Mouse (Mus musculus): ENCODE data around the gene Prrc2a. TPM values are rescaled to one million over a fixed set of nuclear protein-coding genes. Genes with fewer than 3 reads are reported as not detected.

The Prrc2a gene
- polyA plus RNA-seq, 1 experiment from 2014 or later, result 130 TPM

- Histone ChIP-seq H3K9me3 (no peaks in the 10 kb centered on the region), H3K4me1 (peaks cover 29% of the 10 kb centered on the region), H3K36me3 (peaks cover 81% of the 10 kb centered on the region), H3K4me2 (no peak overlapping the region), H3K27me3 (replicated peaks) (no peaks in the 10 kb centered on the region), H3K4me3 (no peak overlapping the region), H3K9ac (no peak overlapping the region), H3K27ac (replicated peaks) (no peak overlapping the region)
- 82% methylated on average over 7 of the region's 7 CpGs for WGBS
- ATAC-seq (ENCODE audit: extremely low read depth, insufficient number of reproducible peaks, low FRiP score, low TSS enrichment), result no peak
These were observed 5.1 kb downstream of the Prrc2a start for GRCm38 (mm10) chr17:35159638-35160037.

- no peak overlapping the region for H3K4me3 ChIP-seq
- H3K4me1 ChIP-seq, result peaks cover 29% of the 10 kb centered on the region
- ATAC-seq (ENCODE audit: extremely low read depth, insufficient number of reproducible peaks, low FRiP score, low TSS enrichment), result no peak
- no peak overlapping the region for H3K27ac ChIP-seq (replicated peaks)
- H3K27me3 ChIP-seq (replicated peaks), result no peaks in the 10 kb centered on the region
- H3K9me3 ChIP-seq, result no peaks in the 10 kb centered on the region
- 92% methylated on average over 16 of the region's 16 CpGs for WGBS
- no peak overlapping the region for H3K4me2 ChIP-seq
- no peak overlapping the region for H3K9ac ChIP-seq
- peaks cover 87% of the 10 kb centered on the region for H3K36me3 ChIP-seq
These were observed 5.7 kb downstream of the Prrc2a start for GRCm38 (mm10) chr17:35158850-35159593.

- WGBS, result 91% methylated on average over 8 of the region's 8 CpGs
- no peak overlapping the region for H3K27ac ChIP-seq (replicated peaks)
- ATAC-seq (ENCODE audit: extremely low read depth, insufficient number of reproducible peaks, low FRiP score, low TSS enrichment), result no peak
- no peak overlapping the region for H3K4me3 ChIP-seq
- 0 out of 2 replicates have a peak overlapping the region, but pooled peaks have one; percentile 14 for H3K9ac ChIP-seq
- no peaks in the 10 kb centered on the region for H3K27me3 ChIP-seq (replicated peaks)
- peaks cover 21% of the 10 kb centered on the region for H3K4me1 ChIP-seq
- H3K36me3 ChIP-seq, result peaks cover 100% of the 10 kb centered on the region
- no peak overlapping the region for H3K4me2 ChIP-seq
- H3K9me3 ChIP-seq, result no peaks in the 10 kb centered on the region
These were observed 7.0 kb downstream of the Prrc2a start for GRCm38 (mm10) chr17:35157661-35158175.

GRCm38 (mm10) chr17:35157254-35157653, 7.4 kb downstream of the Prrc2a start:
- WGBS, result 81% methylated on average over 8 of the region's 8 CpGs
- H3K4me2 ChIP-seq, result no peak overlapping the region
- no peak for ATAC-seq (ENCODE audit: extremely low read depth, insufficient number of reproducible peaks, low FRiP score, low TSS enrichment)
- H3K4me3 ChIP-seq, result no peak overlapping the region
- H3K27ac ChIP-seq (replicated peaks), result no peak overlapping the region
- H3K27me3 ChIP-seq (replicated peaks), result no peaks in the 10 kb centered on the region
- peaks cover 16% of the 10 kb centered on the region for H3K4me1 ChIP-seq
- H3K9ac ChIP-seq, result no peak overlapping the region
- peaks cover 100% of the 10 kb centered on the region for H3K36me3 ChIP-seq
- H3K9me3 ChIP-seq, result no peaks in the 10 kb centered on the region

GRCm38 (mm10) chr17:35156461-35157200, 8.1 kb downstream of the Prrc2a start:
- Histone ChIP-seq H3K4me1 (peaks cover 10% of the 10 kb centered on the region), H3K4me3 (no peak overlapping the region), H3K9ac (no peak overlapping the region), H3K27me3 (replicated peaks) (no peaks in the 10 kb centered on the region), H3K27ac (replicated peaks) (no peak overlapping the region), H3K4me2 (no peak overlapping the region), H3K9me3 (no peaks in the 10 kb centered on the region), H3K36me3 (peaks cover 100% of the 10 kb centered on the region)
- ATAC-seq (ENCODE audit: extremely low read depth, insufficient number of reproducible peaks, low FRiP score, low TSS enrichment), result no peak
- 85% methylated on average over 33 of the region's 33 CpGs for WGBS

GRCm38 (mm10) chr17:35155451-35155850, 9.2 kb downstream of the Prrc2a start:
- no peak overlapping the region for H3K4me2 ChIP-seq
- no peaks in the 10 kb centered on the region for H3K4me1 ChIP-seq
- WGBS, result 86% methylated on average over 12 of the region's 12 CpGs
- H3K27me3 ChIP-seq (replicated peaks), result no peaks in the 10 kb centered on the region
- H3K9me3 ChIP-seq, result no peaks in the 10 kb centered on the region
- peaks cover 99% of the 10 kb centered on the region for H3K36me3 ChIP-seq
- H3K9ac ChIP-seq, result no peak overlapping the region
- H3K4me3 ChIP-seq, result no peak overlapping the region
- no peak overlapping the region for H3K27ac ChIP-seq (replicated peaks)
- no peak for ATAC-seq (ENCODE audit: extremely low read depth, insufficient number of reproducible peaks, low FRiP score, low TSS enrichment)

GRCm38 (mm10) chr17:35154616-35155015, 10.1 kb downstream of the Prrc2a start:
- no peaks in the 10 kb centered on the region for H3K4me1 ChIP-seq
- no peak overlapping the region for H3K4me2 ChIP-seq
- ATAC-seq (ENCODE audit: extremely low read depth, insufficient number of reproducible peaks, low FRiP score, low TSS enrichment), result no peak
- no peak overlapping the region for H3K4me3 ChIP-seq
- no peak overlapping the region for H3K9ac ChIP-seq
- no peaks in the 10 kb centered on the region for H3K9me3 ChIP-seq
- H3K36me3 ChIP-seq, result peaks cover 99% of the 10 kb centered on the region
- no peaks in the 10 kb centered on the region for H3K27me3 ChIP-seq (replicated peaks)
- no peak overlapping the region for H3K27ac ChIP-seq (replicated peaks)
- WGBS, result 82% methylated on average over 7 of the region's 7 CpGs

GRCm38 (mm10) chr17:35153931-35154330, 10.8 kb downstream of the Prrc2a start:
- 80% methylated on average over 4 of the region's 4 CpGs for WGBS
- no peak overlapping the region for H3K4me2 ChIP-seq
- H3K9ac ChIP-seq, result no peak overlapping the region
- H3K27ac ChIP-seq (replicated peaks), result no peak overlapping the region
- ATAC-seq (ENCODE audit: extremely low read depth, insufficient number of reproducible peaks, low FRiP score, low TSS enrichment), result no peak
- no peak overlapping the region for H3K4me3 ChIP-seq
- H3K36me3 ChIP-seq, result peaks cover 99% of the 10 kb centered on the region
- no peaks in the 10 kb centered on the region for H3K27me3 ChIP-seq (replicated peaks)
- H3K9me3 ChIP-seq, result no peaks in the 10 kb centered on the region
- no peaks in the 10 kb centered on the region for H3K4me1 ChIP-seq

GRCm38 (mm10) chr17:35153077-35153476, 11.6 kb downstream of the Prrc2a start:
- H3K27ac ChIP-seq (replicated peaks), result no peak overlapping the region
- H3K4me1 ChIP-seq, result no peaks in the 10 kb centered on the region
- H3K4me2 ChIP-seq, result no peak overlapping the region
- no peaks in the 10 kb centered on the region for H3K9me3 ChIP-seq
- H3K9ac ChIP-seq, result no peak overlapping the region
- no peak overlapping the region for H3K4me3 ChIP-seq
- 72% methylated on average over 9 of the region's 9 CpGs for WGBS
- no peaks in the 10 kb centered on the region for H3K27me3 ChIP-seq (replicated peaks)
- ATAC-seq (ENCODE audit: extremely low read depth, insufficient number of reproducible peaks, low FRiP score, low TSS enrichment), result no peak
- H3K36me3 ChIP-seq, result peaks cover 99% of the 10 kb centered on the region

- Histone ChIP-seq H3K4me3 (no peak overlapping the region), H3K4me2 (no peak overlapping the region), H3K9ac (no peak overlapping the region), H3K27me3 (replicated peaks) (no peaks in the 10 kb centered on the region), H3K36me3 (peaks cover 99% of the 10 kb centered on the region), H3K9me3 (no peaks in the 10 kb centered on the region), H3K4me1 (no peaks in the 10 kb centered on the region), H3K27ac (replicated peaks) (no peak overlapping the region)
- WGBS, result 92% methylated on average over 4 of the region's 4 CpGs
- ATAC-seq (ENCODE audit: extremely low read depth, insufficient number of reproducible peaks, low FRiP score, low TSS enrichment), result no peak
These were observed 12.6 kb downstream of the Prrc2a start for GRCm38 (mm10) chr17:35152121-35152520.

- no peak overlapping the region for H3K4me3 ChIP-seq
- 0 out of 2 replicates have a peak overlapping the region, but pooled peaks have one; percentile 5 for H3K27ac ChIP-seq (replicated peaks)
- 68% methylated on average over 5 of the region's 5 CpGs for WGBS
- H3K4me1 ChIP-seq, result no peaks in the 10 kb centered on the region
- H3K27me3 ChIP-seq (replicated peaks), result no peaks in the 10 kb centered on the region
- H3K4me2 ChIP-seq, result no peak overlapping the region
- ATAC-seq (ENCODE audit: extremely low read depth, insufficient number of reproducible peaks, low FRiP score, low TSS enrichment), result no peak
- no peaks in the 10 kb centered on the region for H3K9me3 ChIP-seq
- peaks cover 99% of the 10 kb centered on the region for H3K36me3 ChIP-seq
- H3K9ac ChIP-seq, result no peak overlapping the region
These were observed 16.6 kb downstream of the Prrc2a start for GRCm38 (mm10) chr17:35147922-35148639.
